ENCODE assay signal across 17 mouse cellular contexts in genomic region chr1:139236794-139237193, GRCm38 (mm10).
DNase-seq lines count a peak whose midpoint lies in the region; ATAC-seq and TF ChIP-seq lines count a peak whose summit lies in the region.
"Had no signal": no experiment of that assay in that cellular context is flagged by ENCODE, and none has a peak within 500 bp of the region (broad histone marks: within the 10 kb centered on the region; RNA-seq: fewer than 3 reads in every experiment).

No protein-coding gene starts in this region.

- no peak overlapping the region for H3K4me2 ChIP-seq in hindbrain, embryonic 16.5 days (ENCODE audit: low read length)
- H3K4me2 ChIP-seq in hindbrain, embryonic 14.5 days (replicated peaks): no peak overlapping the region
- H3K4me2 ChIP-seq in midbrain, embryonic 15.5 days: no peak overlapping the region
- no peak overlapping the region for H3K4me2 ChIP-seq in midbrain, postnatal 0 days (ENCODE audit: low read depth, low read length, poor library complexity, severe bottlenecking)
- H3K4me2 ChIP-seq: embryonic facial prominence, embryonic 13.5 days; heart, embryonic 12.5 days; intestine, embryonic 15.5 days had no signal

- H3K36me3 ChIP-seq in hindbrain, embryonic 16.5 days (ENCODE audit: control insufficient read depth, insufficient read depth, low read length): no peaks in the 10 kb centered on the region
- no peaks in the 10 kb centered on the region for H3K36me3 ChIP-seq in hindbrain, embryonic 14.5 days (replicated peaks; ENCODE audit: control insufficient read depth, insufficient read depth)
- no peaks in the 10 kb centered on the region for H3K36me3 ChIP-seq in midbrain, embryonic 15.5 days (replicated peaks)
- H3K36me3 ChIP-seq in midbrain, postnatal 0 days (ENCODE audit: insufficient read depth, low read length): no peaks in the 10 kb centered on the region
- H3K36me3 ChIP-seq: embryonic facial prominence, embryonic 13.5 days; G1E; heart, embryonic 12.5 days; hindbrain, embryonic 10.5 days; intestine, embryonic 15.5 days had no signal

- no peaks in the 10 kb centered on the region for H3K4me1 ChIP-seq in hindbrain, embryonic 16.5 days (ENCODE audit: control insufficient read depth, insufficient read depth, low read depth, low read length)
- no peaks in the 10 kb centered on the region for H3K4me1 ChIP-seq in hindbrain, embryonic 14.5 days (replicated peaks; ENCODE audit: control insufficient read depth, insufficient read depth, low read length)
- 0 out of 2 replicates have a peak, but pooled peaks cover 4% of the 10 kb centered on the region for H3K4me1 ChIP-seq in midbrain, embryonic 15.5 days
- H3K4me1 ChIP-seq in midbrain, postnatal 0 days (ENCODE audit: insufficient read depth, low read length): no peaks in the 10 kb centered on the region
- H3K4me1 ChIP-seq: embryonic facial prominence, embryonic 13.5 days; hindbrain, embryonic 10.5 days had no signal

- DNase-seq in hindbrain, embryonic 14.5 days (ENCODE audit: low spot score): no peak
- DNase-seq in midbrain, postnatal 0 days (ENCODE audit: low spot score): no peak
- DNase-seq in brain, adult 2 months (ENCODE audit: low read depth, low spot score): peak; percentile 6
- DNase-seq in retina, embryonic 14.5 days (ENCODE audit: low spot score): no peak
- DNase-seq: adrenal gland, postnatal 10 days; cerebellum, adult 18-20 months; cerebellum, adult 9-11 months; cerebellum, postnatal 36 days; gastrocnemius, adult 2 months; gastrocnemius, postnatal 25 days had no signal

- TF ChIP-seq CTCF in midbrain, postnatal 0 days (IDR thresholded peaks at IDR 0.05): no peak

- no peaks in the 10 kb centered on the region for H3K27me3 ChIP-seq in hindbrain, embryonic 16.5 days (replicated peaks; ENCODE audit: control insufficient read depth, insufficient read depth, low read length)
- H3K27me3 ChIP-seq in hindbrain, embryonic 14.5 days (ENCODE audit: control insufficient read depth, insufficient read depth, low read length): no peaks in the 10 kb centered on the region
- no peaks in the 10 kb centered on the region for H3K27me3 ChIP-seq in midbrain, embryonic 15.5 days (replicated peaks)
- H3K27me3 ChIP-seq in midbrain, postnatal 0 days (ENCODE audit: insufficient read depth, low read length): no peaks in the 10 kb centered on the region
- H3K27me3 ChIP-seq: embryonic facial prominence, embryonic 13.5 days; heart, embryonic 12.5 days; intestine, embryonic 15.5 days had no signal

- ATAC-seq in hindbrain, embryonic 16.5 days: peak; percentile 52; the same call in 1 of the 2 replicates
- no peak for ATAC-seq in hindbrain, embryonic 14.5 days (ENCODE audit: low FRiP score)
- peak; percentile 45; the same call in 1 of the 2 replicates for ATAC-seq in midbrain, embryonic 15.5 days (replicated peaks)
- no peak for ATAC-seq in midbrain, postnatal 0 days (ENCODE audit: low FRiP score)
- ATAC-seq: intestine, embryonic 15.5 days had no signal

- H3K27ac ChIP-seq in hindbrain, embryonic 16.5 days (ENCODE audit: low read depth, low read length): no peak overlapping the region
- H3K27ac ChIP-seq in hindbrain, embryonic 14.5 days: no peak overlapping the region
- no peak overlapping the region for H3K27ac ChIP-seq in midbrain, embryonic 15.5 days
- no peak overlapping the region for H3K27ac ChIP-seq in midbrain, postnatal 0 days (ENCODE audit: low read depth, low read length)
- H3K27ac ChIP-seq: embryonic facial prominence, embryonic 13.5 days; gastrocnemius, adult 2 months; hindbrain, embryonic 10.5 days; intestine, embryonic 15.5 days had no signal

- H3K9ac ChIP-seq in hindbrain, embryonic 16.5 days (ENCODE audit: low read depth, low read length): no peak overlapping the region
- H3K9ac ChIP-seq in hindbrain, embryonic 14.5 days: no peak overlapping the region
- H3K9ac ChIP-seq in midbrain, embryonic 15.5 days: no peak overlapping the region
- no peak overlapping the region for H3K9ac ChIP-seq in midbrain, postnatal 0 days (replicated peaks; ENCODE audit: low read length, poor library complexity, severe bottlenecking)
- H3K9ac ChIP-seq: embryonic facial prominence, embryonic 13.5 days; heart, embryonic 12.5 days; intestine, embryonic 15.5 days had no signal

- 45% methylated on average over 5 of the region's 5 CpGs for WGBS in hindbrain, embryonic 16.5 days
- 53% methylated on average over 5 of the region's 5 CpGs for WGBS in hindbrain, embryonic 14.5 days
- 48% methylated on average over 5 of the region's 5 CpGs for WGBS in midbrain, embryonic 15.5 days
- 44% methylated on average over 5 of the region's 5 CpGs for WGBS in midbrain, postnatal 0 days

- no peak overlapping the region for H3K4me3 ChIP-seq in hindbrain, embryonic 16.5 days (ENCODE audit: low read length)
- no peak overlapping the region for H3K4me3 ChIP-seq in hindbrain, embryonic 14.5 days (replicated peaks; ENCODE audit: low read length)
- H3K4me3 ChIP-seq in midbrain, embryonic 15.5 days: no peak overlapping the region
- H3K4me3 ChIP-seq in midbrain, postnatal 0 days (ENCODE audit: low read depth, low read length): no peak overlapping the region
- H3K4me3 ChIP-seq: embryonic facial prominence, embryonic 13.5 days; gastrocnemius, adult 2 months; heart, embryonic 12.5 days; hindbrain, embryonic 10.5 days; intestine, embryonic 15.5 days had no signal

- H3K9me3 ChIP-seq in hindbrain, embryonic 16.5 days (ENCODE audit: control insufficient read depth, low read length): no peaks in the 10 kb centered on the region
- no peaks in the 10 kb centered on the region for H3K9me3 ChIP-seq in hindbrain, embryonic 14.5 days (ENCODE audit: control insufficient read depth, low read length)
- no peaks in the 10 kb centered on the region for H3K9me3 ChIP-seq in midbrain, embryonic 15.5 days
- H3K9me3 ChIP-seq in midbrain, postnatal 0 days (ENCODE audit: low read length): no peaks in the 10 kb centered on the region
- H3K9me3 ChIP-seq: embryonic facial prominence, embryonic 13.5 days; G1E; heart, embryonic 12.5 days; hindbrain, embryonic 10.5 days; intestine, embryonic 15.5 days had no signal

Comparison
In these comparisons a context has a peak if more than half of its experiments do, and no peak if none do; other contexts are left out.
1. ATAC-seq: peak in hindbrain, embryonic 16.5 days (single experiment) and midbrain, embryonic 15.5 days (single experiment); none in hindbrain, embryonic 14.5 days (single experiment) and midbrain, postnatal 0 days (single experiment).